Mouse (Mus musculus) liver, embryonic 16.5 days (tissue): ENCODE data around the gene Akr1c21. TPM values are rescaled to one million over a fixed set of nuclear protein-coding genes. Genes with fewer than 3 reads are reported as not detected.

Experiments used
- ATAC-seq: fragments of 200-750 bp; cut with Nextera tagmentation; 2 replicates; pipeline ENCODE4 v1.8.0; 2017; ENCODE audit warnings: low read depth, mild to moderate bottlenecking, moderate number of reproducible peaks, moderate library complexity
- H3K27ac ChIP-seq: fragments of 300-500 bp; sonication (generic); 2 replicates; pipeline ENCODE4 v1.5.1; 2014; ENCODE audit warnings: mild to moderate bottlenecking, low read length
- H3K27me3 ChIP-seq: fragments of 300-500 bp; sonication (generic); 2 replicates; pipeline ENCODE4 v1.6.1; 2014; ENCODE audit warnings: low read depth, low read length, mixed read lengths; ENCODE audit not compliant: control insufficient read depth, insufficient read depth
- H3K36me3 ChIP-seq: fragments of 300-500 bp; sonication (generic); 2 replicates; pipeline ENCODE4 v1.6.1; 2014; ENCODE audit warnings: mild to moderate bottlenecking; ENCODE audit not compliant: control insufficient read depth, insufficient read depth
- H3K4me1 ChIP-seq: fragments of 300-500 bp; sonication (generic); 2 replicates; pipeline ENCODE4 v1.6.1; 2014; ENCODE audit warnings: low read depth, low read length, mixed read lengths; ENCODE audit not compliant: control insufficient read depth
- H3K4me2 ChIP-seq: fragments of 300-500 bp; sonication (generic); 2 replicates; pipeline ENCODE4 v1.6.1; 2014; ENCODE audit warnings: low read depth, low read length, mixed read lengths
- H3K4me3 ChIP-seq: fragments of 300-500 bp; sonication (generic); 2 replicates; pipeline ENCODE4 v1.5.1; 2014; ENCODE audit warnings: low read depth, mild to moderate bottlenecking, low read length
- H3K9ac ChIP-seq: fragments of 300-500 bp; sonication (generic); 2 replicates; pipeline ENCODE4 v1.6.1; 2014; ENCODE audit warnings: low read depth, low read length
- H3K9me3 ChIP-seq: fragments of 300-500 bp; sonication (generic); replicated peaks from 2 replicates; pipeline ENCODE4 v1.6.1; 2016; ENCODE audit warnings: low read length; ENCODE audit not compliant: control insufficient read depth
- polyA plus RNA-seq: library from polyadenylated mRNA; unstranded; fragments of >200 nt; fragmentation: Nextera tagmentation; extraction: Ambion mirVana; gene quantifications from 2 replicates; pipeline ENCODE4 v1.2.1, GENCODE M21; 2015

Akr1c21 gene
- polyA plus RNA-seq, 1 experiment from 2014 or later: 0.09 TPM

DNA sequence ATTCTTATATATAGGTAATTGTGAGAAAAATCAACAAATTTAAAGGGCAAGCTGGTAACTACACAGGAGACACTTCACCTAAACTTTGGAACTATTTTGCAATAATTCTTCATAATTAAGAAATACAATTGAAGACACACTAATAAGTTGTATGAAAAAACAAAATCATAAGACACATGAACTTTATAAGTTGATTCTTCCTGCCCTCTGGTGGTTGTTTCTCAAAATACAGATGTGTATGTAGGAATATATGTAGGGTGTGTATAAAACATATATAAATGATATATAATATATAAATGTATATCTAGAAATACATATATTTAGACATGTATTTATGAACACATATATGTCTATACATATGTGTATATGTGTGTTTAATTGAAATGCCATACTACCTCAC is 37.0 kb downstream of the Akr1c21 start:
- Histone ChIP-seq H3K9ac (no peak overlapping the region), H3K27ac (no peak overlapping the region), H3K4me3 (no peak overlapping the region), H3K9me3 (no peaks in the 10 kb centered on the region), H3K27me3 (no peaks in the 10 kb centered on the region), H3K36me3 (no peaks in the 10 kb centered on the region), H3K4me2 (no peak overlapping the region), H3K4me1 (no peaks in the 10 kb centered on the region)
- no peak for ATAC-seq

Other genes starting within 250 kb of the Akr1c21 start
- 4.5 and 5.7 TPM in 2 replicates for gene Akr1c6, start 139.8 kb upstream of the Akr1c21 start, polyA plus RNA-seq
- 1.1 and 1.4 TPM in 2 replicates for gene Akr1c20, start 50.7 kb upstream of the Akr1c21 start, polyA plus RNA-seq
- gene Akr1e1, start 35.1 kb downstream of the Akr1c21 start, polyA plus RNA-seq: 17.8 and 20.0 TPM in 2 replicates